Mouse (Mus musculus) stomach, embryonic 16.5 days (tissue): ENCODE measurements around the gene F830045P16Rik. TPM values are rescaled to one million over a fixed set of nuclear protein-coding genes. Genes with fewer than 3 reads are reported as not detected.

ENCODE experiments used
- ATAC-seq: fragments of 200-750 bp; cut with Nextera tagmentation; 2 replicates; pipeline ENCODE4 v1.8.0; 2017; ENCODE audit warnings: moderate number of reproducible peaks, moderate TSS enrichment; ENCODE audit not compliant: insufficient read depth, low FRiP score
- H3K27ac ChIP-seq: fragments of 300-500 bp; sonication (generic); 2 replicates; pipeline ENCODE4 v1.5.1; 2014; ENCODE audit warnings: low read length
- H3K27me3 ChIP-seq: fragments of 300-500 bp; sonication (generic); 2 replicates; pipeline ENCODE4 v1.6.1; 2014; ENCODE audit warnings: low read length, control low read depth, mixed read lengths; ENCODE audit not compliant: control insufficient read depth, insufficient read depth
- H3K36me3 ChIP-seq: fragments of 300-500 bp; sonication (generic); 2 replicates; pipeline ENCODE4 v1.6.1; 2014; ENCODE audit warnings: low read length; ENCODE audit not compliant: control insufficient read depth, insufficient read depth
- H3K4me1 ChIP-seq: fragments of 300-500 bp; sonication (generic); 2 replicates; pipeline ENCODE4 v1.6.1; 2014; ENCODE audit warnings: low read length, control low read depth, mixed read lengths; ENCODE audit not compliant: control insufficient read depth, insufficient read depth
- H3K4me2 ChIP-seq: fragments of 300-500 bp; sonication (generic); 2 replicates; pipeline ENCODE4 v1.6.1; 2014; ENCODE audit warnings: low read depth, low read length, mixed read lengths
- H3K4me3 ChIP-seq: fragments of 300-500 bp; sonication (generic); replicated peaks from 2 replicates; pipeline ENCODE4 v1.5.1; 2014; ENCODE audit warnings: mild to moderate bottlenecking, low read length
- H3K9ac ChIP-seq: fragments of 300-500 bp; sonication (generic); 2 replicates; pipeline ENCODE4 v1.6.1; 2014; ENCODE audit warnings: low read length
- H3K9me3 ChIP-seq: fragments of 300-500 bp; sonication (generic); replicated peaks from 2 replicates; pipeline ENCODE4 v1.6.1; 2016; ENCODE audit warnings: low read length, control low read depth; ENCODE audit not compliant: control insufficient read depth
- WGBS: fragments of 180-500 bp; shearing (Covaris S2); extraction: QIAGEN DNeasy Blood & Tissue Kit; methylation state at CpG from one replicate; pipeline ENCODE4 v1.1.7; 2014; 5-methylcytosine and 5-hydroxymethylcytosine counted together
- polyA plus RNA-seq: library from polyadenylated mRNA; unstranded; fragments of >200 nt; fragmentation: Nextera tagmentation; extraction: Ambion mirVana; gene quantifications from 2 replicates; pipeline ENCODE4 v1.2.1, GENCODE M21; 2015

F830045P16Rik gene
- polyA plus RNA-seq, 1 experiment from 2014 or later, result not detected

GRCm38 (mm10) chr2:129410344-129410743 lies 126.1 kb downstream of the F830045P16Rik start:
- Histone ChIP-seq H3K27ac (no peak overlapping the region), H3K4me3 (no peak overlapping the region), H3K4me2 (no peak overlapping the region), H3K9ac (no peak overlapping the region), H3K36me3 (no peaks in the 10 kb centered on the region), H3K27me3 (no peaks in the 10 kb centered on the region), H3K9me3 (no peaks in the 10 kb centered on the region), H3K4me1 (no peaks in the 10 kb centered on the region)
- no peak for ATAC-seq
- WGBS, result 88% methylated on average over 7 of the region's 7 CpGs

- ATAC-seq, result no peak
- no peak overlapping the region for H3K27ac ChIP-seq
- H3K4me1 ChIP-seq, result no peaks in the 10 kb centered on the region
- no peaks in the 10 kb centered on the region for H3K36me3 ChIP-seq
- no peak overlapping the region for H3K4me2 ChIP-seq
- no peaks in the 10 kb centered on the region for H3K9me3 ChIP-seq
- H3K4me3 ChIP-seq, result no peak overlapping the region
- no peak overlapping the region for H3K9ac ChIP-seq
- 14% methylated on average over 18 of the region's 18 CpGs for WGBS
- no peaks in the 10 kb centered on the region for H3K27me3 ChIP-seq
Measured at GRCm38 (mm10) chr2:129408476-129408875, 127.9 kb downstream of the F830045P16Rik start.

Other genes with a start within 250 kb of the F830045P16Rik start
- 35.4 and 38.5 TPM in 2 replicates for gene Ckap2l, start 239.4 kb downstream of the F830045P16Rik start, polyA plus RNA-seq
- 0.37 TPM in 2 replicates for gene Il1a, start 226.6 kb downstream of the F830045P16Rik start, polyA plus RNA-seq
- 0.32 and 0.41 TPM in 2 replicates for gene Il1b, start 165.5 kb downstream of the F830045P16Rik start, polyA plus RNA-seq
- 23.9 and 26.2 TPM in 2 replicates for gene Sirpa, start 56.2 kb upstream of the F830045P16Rik start, polyA plus RNA-seq
- gene Pdyn, start 163.2 kb upstream of the F830045P16Rik start, polyA plus RNA-seq, result 0.14 and 0.51 TPM in 2 replicates